Mouse (Mus musculus) embryo, embryonic 11 days (tissue): ENCODE results near the gene Btla.

Experiments
- DNase-seq: peaks from one replicate; pipeline ENCODE4 v3.0.0-alpha.2; 2015

Gene Btla

GRCm38 (mm10) chr16:45223648-45224388, at the start of gene Btla:
Gene Btla (plus strand): TSS chr16:45224315.
- DNase-seq = peak; percentile 4

GRCm38 (mm10) chr16:45178552-45178951, 45.6 kb upstream of the Btla start:
- no peak for DNase-seq

- no peak for DNase-seq
These were observed 42.3 kb upstream of the Btla start for GRCm38 (mm10) chr16:45181824-45182223.

- peak; percentile 82 for DNase-seq
These were observed 31.5 kb upstream of the Btla start for GRCm38 (mm10) chr16:45192613-45193012.

GRCm38 (mm10) chr16:45196816-45197215, 27.3 kb upstream of the Btla start:
- DNase-seq = peak; percentile 89

GRCm38 (mm10) chr16:45201395-45201794, 22.7 kb upstream of the Btla start:
- no peak for DNase-seq

GRCm38 (mm10) chr16:45204438-45204837, 19.7 kb upstream of the Btla start:
- no peak for DNase-seq

GRCm38 (mm10) chr16:45204859-45205670, 19.1 kb upstream of the Btla start:
- DNase-seq = no peak

- DNase-seq = no peak
These were observed 2.1 kb upstream of the Btla start for GRCm38 (mm10) chr16:45222016-45222415.

- no peak for DNase-seq
These were observed 1.3 kb upstream of the Btla start for GRCm38 (mm10) chr16:45222771-45223170.

GRCm38 (mm10) chr16:45224431-45225008, 405 bp downstream of the Btla start:
- DNase-seq = no peak

- no peak for DNase-seq
These were observed 2.9 kb downstream of the Btla start for GRCm38 (mm10) chr16:45227002-45227401.

GRCm38 (mm10) chr16:45231296-45231695, 7.2 kb downstream of the Btla start:
- no peak for DNase-seq

GRCm38 (mm10) chr16:45233007-45233406, 8.9 kb downstream of the Btla start:
- DNase-seq = no peak

- no peak for DNase-seq
These were observed 18.6 kb downstream of the Btla start for GRCm38 (mm10) chr16:45242700-45243099.

GRCm38 (mm10) chr16:45244930-45245472, 20.9 kb downstream of the Btla start:
- DNase-seq = peak; percentile 51

- DNase-seq = no peak
These were observed 25.6 kb downstream of the Btla start for GRCm38 (mm10) chr16:45249761-45250160.

GRCm38 (mm10) chr16:45250317-45250716, 26.2 kb downstream of the Btla start:
- no peak for DNase-seq

GRCm38 (mm10) chr16:45251773-45252413, 27.8 kb downstream of the Btla start:
- DNase-seq = no peak

- no peak for DNase-seq
These were observed 31.2 kb downstream of the Btla start for GRCm38 (mm10) chr16:45255183-45255861.

- DNase-seq = no peak
These were observed 32.8 kb downstream of the Btla start for GRCm38 (mm10) chr16:45256895-45257294.

GRCm38 (mm10) chr16:45257567-45257966, 33.5 kb downstream of the Btla start:
- DNase-seq = no peak
